Mouse (Mus musculus): ENCODE results near the gene Mpdu1. TPM values are rescaled to one million over a fixed set of nuclear protein-coding genes. Genes with fewer than 3 reads are reported as not detected.

Mpdu1 gene
- polyA plus RNA-seq (2012; rRNA removed): 132 and 137 TPM in 2 replicates

GRCm38 (mm10) chr11:69662213-69662966 is at the start of gene Mpdu1:
Mpdu1 (minus strand) TSS chr11:69662642.

GRCm38 (mm10) chr11:69695361-69696181 is 33.1 kb upstream of the Mpdu1 start, which contains the start of the genes Tnfsf12 and Tnfsfm13:
Tnfsf12 (minus strand) TSS chr11:69695849.
Tnfsfm13 (minus strand) TSS chr11:69696098.

GRCm38 (mm10) chr11:69685526-69686148 is 23.2 kb upstream of the Mpdu1 start, which contains the start of gene Tnfsf13:
Tnfsf13 (minus strand) TSS chr11:69685784.

GRCm38 (mm10) chr11:69681314-69682208 is 19.1 kb upstream of the Mpdu1 start, which contains the start of gene Senp3:
Senp3 (minus strand) TSS chr11:69682084.

GRCm38 (mm10) chr11:69672211-69672706 is 9.8 kb upstream of the Mpdu1 start, which contains the start of gene Eif4a1:
Eif4a1 (minus strand) TSS chr11:69672423.

GRCm38 (mm10) chr11:69665961-69666664 is 3.7 kb upstream of the Mpdu1 start, which contains the start of gene Cd68:
Cd68 (minus strand) TSS chr11:69666153.

GRCm38 (mm10) chr11:69655264-69656064 is 7.0 kb downstream of the Mpdu1 start, which contains the start of gene Sox15:
Sox15 (plus strand) TSS chr11:69655314.

GRCm38 (mm10) chr11:69632284-69633089 is 30.0 kb downstream of the Mpdu1 start, which contains the start of gene Fxr2:
Fxr2 (plus strand) TSS chr11:69632990.

GRCm38 (mm10) chr11:69621571-69622268 is 40.7 kb downstream of the Mpdu1 start, which contains the start of gene Sat2:
Sat2 (plus strand) TSS chr11:69622024.

GRCm38 (mm10) chr11:69617805-69618204 is 44.6 kb downstream of the Mpdu1 start, which contains the start of gene Shbg:
Shbg (minus strand) TSS chr11:69617905.

Other genes starting within 250 kb of the Mpdu1 start
- gene Kdm6b, start 249.0 kb downstream of the Mpdu1 start, polyA plus RNA-seq (2012; rRNA removed): 20.4 and 25.1 TPM in 2 replicates
- 4.1 and 5.0 TPM in 2 replicates for gene Dnah2, start 113.5 kb downstream of the Mpdu1 start, polyA plus RNA-seq (2012; rRNA removed)
- 144 and 154 TPM in 2 replicates for gene Efnb3, start 102.4 kb downstream of the Mpdu1 start, polyA plus RNA-seq (2012; rRNA removed)
- gene Wrap53, start 82.4 kb downstream of the Mpdu1 start, polyA plus RNA-seq (2012; rRNA removed): 19.6 and 22.7 TPM in 2 replicates
- 118 TPM in 2 replicates for gene Trp53, start 82.3 kb downstream of the Mpdu1 start, polyA plus RNA-seq (2012; rRNA removed)
- 47.1 and 54.8 TPM in 2 replicates for gene Atp1b2, start 56.7 kb downstream of the Mpdu1 start, polyA plus RNA-seq (2012; rRNA removed)
- gene Shbg, start 44.7 kb downstream of the Mpdu1 start, polyA plus RNA-seq (2012; rRNA removed): not detected in 2 replicates
- gene Sat2, start 40.6 kb downstream of the Mpdu1 start, polyA plus RNA-seq (2012; rRNA removed): 18.7 and 19.4 TPM in 2 replicates
- gene Fxr2, start 29.7 kb downstream of the Mpdu1 start, polyA plus RNA-seq (2012; rRNA removed): 144 and 164 TPM in 2 replicates
- gene Sox15, start 7.3 kb downstream of the Mpdu1 start, polyA plus RNA-seq (2012; rRNA removed): 0.12 and 0.38 TPM in 2 replicates
- gene Cd68, start 3.5 kb upstream of the Mpdu1 start, polyA plus RNA-seq (2012; rRNA removed): 9.8 and 10.6 TPM in 2 replicates
- 922 and 1,086 TPM in 2 replicates for gene Eif4a1, start 9.8 kb upstream of the Mpdu1 start, polyA plus RNA-seq (2012; rRNA removed)
- 152 and 154 TPM in 2 replicates for gene Senp3, start 19.4 kb upstream of the Mpdu1 start, polyA plus RNA-seq (2012; rRNA removed)
- gene Tnfsf13, start 23.1 kb upstream of the Mpdu1 start, polyA plus RNA-seq (2012; rRNA removed): 0.74 and 1.5 TPM in 2 replicates
- 4.1 and 8.2 TPM in 2 replicates for gene Tnfsf12, start 33.2 kb upstream of the Mpdu1 start, polyA plus RNA-seq (2012; rRNA removed)
- 1.3 and 2.6 TPM in 2 replicates for gene Tnfsfm13, start 33.5 kb upstream of the Mpdu1 start, polyA plus RNA-seq (2012; rRNA removed)
- gene Polr2a, start 96.0 kb upstream of the Mpdu1 start, polyA plus RNA-seq (2012; rRNA removed): 59.4 and 63.8 TPM in 2 replicates
- gene Slc35g3, start 99.3 kb upstream of the Mpdu1 start, polyA plus RNA-seq (2012; rRNA removed): 0.84 and 1.1 TPM in 2 replicates
- 9.7 and 10.8 TPM in 2 replicates for gene Zbtb4, start 103.3 kb upstream of the Mpdu1 start, polyA plus RNA-seq (2012; rRNA removed)
- gene Chrnb1, start 133.3 kb upstream of the Mpdu1 start, polyA plus RNA-seq (2012; rRNA removed): 2.9 and 12.3 TPM in 2 replicates
- 20.0 and 20.9 TPM in 2 replicates for gene Fgf11, start 139.2 kb upstream of the Mpdu1 start, polyA plus RNA-seq (2012; rRNA removed)
- 0.17 and 0.46 TPM in 2 replicates for gene Tmem102, start 143.0 kb upstream of the Mpdu1 start, polyA plus RNA-seq (2012; rRNA removed)
- not detected in 2 replicates for gene Gm39566, start 152.7 kb upstream of the Mpdu1 start, polyA plus RNA-seq (2012; rRNA removed)
- not detected in 2 replicates for gene Spem2, start 155.8 kb upstream of the Mpdu1 start, polyA plus RNA-seq (2012; rRNA removed)
- 1.5 and 2.1 TPM in 2 replicates for gene Spem1, start 159.5 kb upstream of the Mpdu1 start, polyA plus RNA-seq (2012; rRNA removed)
- gene Nlgn2, start 175.1 kb upstream of the Mpdu1 start, polyA plus RNA-seq (2012; rRNA removed): 125 and 136 TPM in 2 replicates
- 203 and 228 TPM in 2 replicates for gene Tmem256, start 175.9 kb upstream of the Mpdu1 start, polyA plus RNA-seq (2012; rRNA removed)
- 98.8 and 111 TPM in 2 replicates for gene Plscr3, start 183.7 kb upstream of the Mpdu1 start, polyA plus RNA-seq (2012; rRNA removed)
- 0.05 and 0.81 TPM in 2 replicates for gene Tnk1, start 196.1 kb upstream of the Mpdu1 start, polyA plus RNA-seq (2012; rRNA removed)
- not detected in 2 replicates for gene Tmem95, start 215.4 kb upstream of the Mpdu1 start, polyA plus RNA-seq (2012; rRNA removed)
- 1.7 and 2.3 TPM in 2 replicates for gene Kctd11, start 218.8 kb upstream of the Mpdu1 start, polyA plus RNA-seq (2012; rRNA removed)
- gene Acap1, start 232.9 kb upstream of the Mpdu1 start, polyA plus RNA-seq (2012; rRNA removed): 0.90 and 1.4 TPM in 2 replicates
- 11.9 and 13.9 TPM in 2 replicates for gene 2810408A11Rik, start 238.3 kb upstream of the Mpdu1 start, polyA plus RNA-seq (2012; rRNA removed)
- 113 and 134 TPM in 2 replicates for gene Neurl4, start 238.4 kb upstream of the Mpdu1 start, polyA plus RNA-seq (2012; rRNA removed)

Measured in central nervous system, embryonic 14 days (tissue).